Mouse (Mus musculus) CD4-positive, CD25-positive, alpha-beta regulatory T cell (primary cell): ENCODE results near the gene Cyp2d22. TPM values are rescaled to one million over a fixed set of nuclear protein-coding genes. Genes with fewer than 3 reads are reported as not detected.

Source experiments
- polyA plus RNA-seq: library from polyadenylated mRNA; unstranded; fragments of 100-300 nt; shearing (Covaris generic); gene quantifications from one replicate; pipeline ENCODE4 v1.2.1, GENCODE M21; 2017

Gene Cyp2d22
- 11.0 TPM for polyA plus RNA-seq

DNA sequence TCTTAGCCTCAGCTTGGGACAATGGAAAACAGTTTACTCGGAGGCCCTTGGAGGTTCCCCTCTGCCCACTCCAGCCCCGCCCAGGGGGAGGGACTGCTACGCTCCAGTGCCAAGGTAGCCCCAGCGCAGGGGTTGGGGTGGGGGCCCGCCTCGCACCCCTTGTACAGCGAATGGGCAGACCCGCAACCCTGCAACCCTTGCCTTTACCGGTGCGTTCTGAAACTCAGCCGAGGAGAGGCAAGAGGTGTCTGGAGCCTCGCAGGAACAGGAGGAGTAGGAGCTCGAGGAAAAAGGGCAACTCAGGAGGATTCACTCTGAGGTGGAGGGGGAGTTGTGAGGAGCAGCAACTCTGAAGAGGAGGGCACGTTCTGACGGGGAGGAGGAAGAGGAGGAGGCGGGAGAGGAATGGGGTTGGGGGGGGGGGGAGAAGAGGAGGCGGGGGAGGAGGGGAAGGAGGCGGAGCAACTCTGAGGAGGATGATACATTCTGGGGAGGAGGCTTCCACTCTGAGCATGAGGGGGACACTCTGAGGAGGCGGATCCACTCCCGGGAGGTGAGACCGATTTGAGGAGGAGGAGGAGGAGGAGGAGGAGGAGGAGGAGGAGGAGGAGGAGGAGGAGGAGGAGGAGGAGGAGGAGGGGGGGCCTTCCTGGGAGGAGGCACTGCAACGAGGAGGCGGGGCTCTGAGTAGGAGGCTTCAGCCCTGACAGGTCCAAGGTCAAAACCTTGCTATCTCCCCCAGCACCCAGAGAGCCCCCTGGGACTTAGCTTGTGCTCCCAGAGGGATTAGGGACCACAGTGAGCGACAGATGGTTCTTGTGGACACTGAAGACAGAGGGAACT lies at the start of gene Cyp2d22:
Gene Cyp2d22, minus strand, starts transcription at position 390 of the 843 bp plus-strand sequence.

DNA sequence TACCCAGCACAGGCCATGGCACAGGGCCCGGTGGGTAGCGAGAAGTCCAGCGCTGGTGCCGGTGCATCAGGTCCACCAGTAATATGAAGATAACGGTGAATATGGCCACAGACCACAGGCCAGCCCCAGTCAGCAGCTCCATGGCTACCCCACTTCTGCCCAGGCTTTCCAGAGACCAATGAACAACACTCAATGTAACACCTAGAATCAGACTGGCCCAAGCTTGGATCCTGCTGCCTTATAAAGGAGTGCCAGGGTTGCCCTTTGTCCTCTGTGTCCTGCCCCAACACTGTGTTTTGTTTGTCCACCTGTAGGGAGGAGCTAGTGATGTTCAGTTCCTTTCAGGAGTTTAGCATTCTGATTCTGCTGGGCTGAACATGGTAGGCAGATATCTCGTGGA lies 26.9 kb upstream of the Cyp2d22 start, which contains the start of gene Cyp2d10:
Gene Cyp2d10, minus strand, starts transcription at position 215 of the 400 bp plus-strand sequence.

DNA sequence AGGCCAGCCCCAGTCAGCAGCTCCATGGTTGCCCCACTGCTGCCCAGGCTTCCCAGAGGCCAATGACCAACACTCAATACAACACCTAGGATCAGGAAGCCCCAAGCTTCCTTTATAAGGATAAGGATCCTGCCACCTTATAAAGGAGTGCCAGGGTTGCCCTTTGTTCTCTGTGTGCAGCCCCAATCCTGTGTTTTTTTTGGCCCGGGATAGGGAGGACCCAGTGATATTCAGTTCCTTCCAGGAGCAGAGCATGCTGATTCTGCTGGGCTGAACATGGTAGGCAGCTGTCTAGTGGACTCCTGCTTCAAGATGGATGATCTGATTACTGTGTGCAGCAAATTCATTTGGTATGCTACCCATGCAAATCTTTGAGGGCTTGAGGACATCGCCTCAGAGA lies 13.9 kb upstream of the Cyp2d22 start, which contains the start of gene Cyp2d11:
Gene Cyp2d11, minus strand, starts transcription at position 101 of the 400 bp plus-strand sequence.

GRCm38 (mm10) chr15:82354126-82354945 lies 25.7 kb downstream of the Cyp2d22 start, which contains the start of gene Ndufa6:
Gene Ndufa6, minus strand, starts transcription at chr15:82354322.

DNA sequence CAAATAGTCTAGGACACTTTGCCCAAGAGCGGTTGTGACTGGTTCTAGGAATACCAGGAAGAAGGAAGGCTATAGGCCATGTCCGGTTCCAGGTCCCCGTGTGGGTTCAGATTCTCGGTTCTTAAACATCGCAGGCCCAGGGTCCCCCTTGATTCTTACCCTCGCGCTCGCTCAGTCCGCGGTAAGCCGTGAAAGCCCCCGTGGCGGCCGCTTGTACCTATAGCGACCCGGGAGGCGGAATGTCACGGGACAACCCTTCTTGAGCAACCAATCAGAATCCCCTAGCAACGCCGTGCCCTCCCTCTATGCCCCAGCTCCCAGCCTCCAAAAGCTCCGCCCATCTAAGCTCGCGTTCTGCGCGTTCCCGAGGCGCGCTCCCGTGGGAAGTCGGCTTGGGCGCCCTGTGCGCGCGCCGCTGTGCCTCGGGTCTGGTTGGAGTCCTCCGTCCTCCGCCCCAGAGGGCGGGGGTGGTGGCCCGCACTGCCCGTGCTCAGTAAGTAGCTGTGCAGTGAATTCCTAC lies 41.4 kb downstream of the Cyp2d22 start, which contains the start of the genes Naga, Pheta2 and Smdt1:
Gene Naga, minus strand, starts transcription at position 333 of the 520 bp plus-strand sequence.
Gene Pheta2, plus strand, starts transcription at position 350 of the 520 bp plus-strand sequence.
Gene Smdt1, plus strand, starts transcription at position 367 of the 520 bp plus-strand sequence.

Other genes starting within 250 kb of the Cyp2d22 start
- gene Srebf2, start 233.1 kb downstream of the Cyp2d22 start, polyA plus RNA-seq = 142 TPM
- 0.29 TPM for gene Shisa8, start 167.4 kb downstream of the Cyp2d22 start, polyA plus RNA-seq
- 2.5 TPM for gene Tnfrsf13c, start 155.9 kb downstream of the Cyp2d22 start, polyA plus RNA-seq
- gene Cenpm, start 135.5 kb downstream of the Cyp2d22 start, polyA plus RNA-seq = 5.0 TPM
- not detected for gene 1500009C09Rik, start 127.9 kb downstream of the Cyp2d22 start, polyA plus RNA-seq
- 0.31 TPM for gene Sept3, start 105.4 kb downstream of the Cyp2d22 start, polyA plus RNA-seq
- gene Wbp2nl, start 81.3 kb downstream of the Cyp2d22 start, polyA plus RNA-seq = 0.12 TPM
- gene Naga, start 41.3 kb downstream of the Cyp2d22 start, polyA plus RNA-seq = 61.8 TPM
- gene Pheta2, start 41.3 kb downstream of the Cyp2d22 start, polyA plus RNA-seq = 5.5 TPM
- gene Smdt1, start 41.3 kb downstream of the Cyp2d22 start, polyA plus RNA-seq = 178 TPM
- gene Ndufa6, start 25.9 kb downstream of the Cyp2d22 start, polyA plus RNA-seq = 278 TPM
- not detected for gene Cyp2d11, start 13.8 kb upstream of the Cyp2d22 start, polyA plus RNA-seq
- not detected for gene Cyp2d10, start 26.9 kb upstream of the Cyp2d22 start, polyA plus RNA-seq
- not detected for gene Cyp2d9, start 53.2 kb upstream of the Cyp2d22 start, polyA plus RNA-seq
- not detected for gene Cyp2d12, start 174.8 kb upstream of the Cyp2d22 start, polyA plus RNA-seq
- not detected for gene Cyp2d34, start 240.7 kb upstream of the Cyp2d22 start, polyA plus RNA-seq